Mouse (Mus musculus) thymus, adult 2 months (tissue): Measurements from ENCODE around the gene Ank3. TPM values are rescaled to one million over a fixed set of nuclear protein-coding genes. Genes with fewer than 3 reads are reported as not detected.

Experiments used
- DNase-seq: peaks from one replicate; pipeline ENCODE4 v3.0.0; 2021
- H3K27ac ChIP-seq: fragments of 200-500 bp; 2 replicates; pipeline ENCODE4 v1.5.1; 2012; ENCODE audit warnings: low read length, control low read depth; ENCODE audit not compliant: control insufficient read depth, insufficient read depth
- H3K27me3 ChIP-seq: fragments of 200-500 bp; 2 replicates; pipeline ENCODE4 v1.6.1; 2012; ENCODE audit warnings: mild to moderate bottlenecking, low read length, moderate library complexity, mixed read lengths; ENCODE audit not compliant: control insufficient read depth, insufficient read depth
- H3K36me3 ChIP-seq: fragments of 200-500 bp; 2 replicates; pipeline ENCODE4 v1.6.1; 2012; ENCODE audit warnings: mild to moderate bottlenecking, low read length, moderate library complexity; ENCODE audit not compliant: control insufficient read depth, insufficient read depth
- H3K4me1 ChIP-seq: fragments of 200-500 bp; replicated peaks from 2 replicates; pipeline ENCODE4 v1.6.1; 2012; ENCODE audit warnings: low read length; ENCODE audit not compliant: control insufficient read depth, insufficient read depth
- H3K4me3 ChIP-seq: fragments of 200-500 bp; 2 replicates; pipeline ENCODE4 v1.5.1; 2012; ENCODE audit warnings: mild to moderate bottlenecking, low read length, control low read depth, moderate library complexity; ENCODE audit not compliant: control insufficient read depth, insufficient read depth
- CTCF ChIP-seq: fragments of 200-500 bp; IDR thresholded peaks from 2 replicates; pipeline ENCODE4 v1.5.1; 2012; ENCODE audit warnings: mild to moderate bottlenecking, control low read depth, low read length, moderate library complexity, borderline replicate concordance; ENCODE audit not compliant: control insufficient read depth, poor library complexity, insufficient read depth; ENCODE audit errors: extremely low read depth
- POLR2A ChIP-seq: fragments of 200-500 bp; IDR thresholded peaks from 2 replicates; pipeline ENCODE4 v1.6.1; 2012; ENCODE audit warnings: mild to moderate bottlenecking, low read length, control low read depth, moderate library complexity; ENCODE audit not compliant: control insufficient read depth, poor library complexity, insufficient read depth; ENCODE audit errors: extremely low read depth
- WGBS: fragments of 180-500 bp; shearing (Covaris S2); methylation state at CpG from one replicate; pipeline ENCODE4 v1.1.7; 2018; 5-methylcytosine and 5-hydroxymethylcytosine counted together
- polyA plus RNA-seq: library from polyadenylated mRNA; depleted of rRNA; stranded (reverse); fragments of >200 nt; gene quantifications from 2 replicates; pipeline ENCODE4 v1.2.3, GENCODE M21; 2012

The Ank3 gene
- polyA plus RNA-seq, 1 experiment, result 4.2 TPM

- TF ChIP-seq CTCF (no peak), POLR2A (no peak)
- Histone ChIP-seq H3K4me1 (no peaks in the 10 kb centered on the region), H3K27ac (no peak overlapping the region), H3K4me3 (no peak overlapping the region), H3K36me3 (no peaks in the 10 kb centered on the region), H3K27me3 (no peaks in the 10 kb centered on the region)
- 91% methylated on average over 3 of the region's 3 CpGs for WGBS
- DNase-seq, result no peak
Observed at GRCm38 (mm10) chr10:69671505-69671904, 272.9 kb downstream of the Ank3 start.

- no peak for DNase-seq
- TF ChIP-seq CTCF (no peak), POLR2A (no peak)
- no peaks in the 10 kb centered on the region for H3K4me1 ChIP-seq
- H3K36me3 ChIP-seq, result no peaks in the 10 kb centered on the region
- H3K27ac ChIP-seq, result no peak overlapping the region
- no peaks in the 10 kb centered on the region for H3K27me3 ChIP-seq
- H3K4me3 ChIP-seq, result no peak overlapping the region
Observed at GRCm38 (mm10) chr10:69672545-69672944, 274.0 kb downstream of the Ank3 start.

- DNase-seq, result no peak
- no peak for TF ChIP-seq CTCF
- Histone ChIP-seq H3K4me3 (no peak overlapping the region), H3K36me3 (no peaks in the 10 kb centered on the region), H3K27me3 (no peaks in the 10 kb centered on the region), H3K4me1 (no peaks in the 10 kb centered on the region), H3K27ac (no peak overlapping the region)
- WGBS, result 92% methylated on average over 15 of the region's 15 CpGs
Observed at GRCm38 (mm10) chr10:69678230-69678629, 279.7 kb downstream of the Ank3 start.

GRCm38 (mm10) chr10:69686336-69686735 lies 287.8 kb downstream of the Ank3 start:
- no peaks in the 10 kb centered on the region for H3K27me3 ChIP-seq
- no peaks in the 10 kb centered on the region for H3K4me1 ChIP-seq
- WGBS, result 90% methylated on average over 1 of the region's 1 CpGs
- no peak overlapping the region for H3K27ac ChIP-seq
- no peak for DNase-seq
- H3K4me3 ChIP-seq, result no peak overlapping the region
- TF ChIP-seq CTCF, result no peak
- TF ChIP-seq POLR2A, result no peak
- no peaks in the 10 kb centered on the region for H3K36me3 ChIP-seq

GRCm38 (mm10) chr10:69689096-69689495 lies 290.5 kb downstream of the Ank3 start:
- Histone ChIP-seq H3K36me3 (no peaks in the 10 kb centered on the region), H3K27ac (no peak overlapping the region), H3K4me3 (no peak overlapping the region), H3K27me3 (no peaks in the 10 kb centered on the region), H3K4me1 (no peaks in the 10 kb centered on the region)
- 92% methylated on average over 12 of the region's 12 CpGs for WGBS
- no peak for DNase-seq
- TF ChIP-seq POLR2A (no peak), CTCF (no peak)

- Histone ChIP-seq H3K27ac (no peak overlapping the region), H3K4me3 (no peak overlapping the region), H3K4me1 (no peaks in the 10 kb centered on the region), H3K36me3 (no peaks in the 10 kb centered on the region), H3K27me3 (no peaks in the 10 kb centered on the region)
- no peak for DNase-seq
- TF ChIP-seq POLR2A (no peak), CTCF (no peak)
- WGBS, result 26% methylated on average over 12 of the region's 12 CpGs
Observed at GRCm38 (mm10) chr10:69690131-69690960, 291.8 kb downstream of the Ank3 start.

GRCm38 (mm10) chr10:69690961-69691451 lies 292.4 kb downstream of the Ank3 start:
- H3K4me3 ChIP-seq, result no peak overlapping the region
- TF ChIP-seq POLR2A, result no peak
- no peak for TF ChIP-seq CTCF
- H3K27ac ChIP-seq, result no peak overlapping the region
- no peaks in the 10 kb centered on the region for H3K36me3 ChIP-seq
- no peak for DNase-seq
- 22% methylated on average over 6 of the region's 6 CpGs for WGBS
- H3K27me3 ChIP-seq, result no peaks in the 10 kb centered on the region
- H3K4me1 ChIP-seq, result no peaks in the 10 kb centered on the region
